Mouse (Mus musculus): ENCODE measurements at regions not wholly inside any gene's neighbourhood (a gene's known extent, or its start where the extent isn't known, plus 50 kb on each side); places are given as distances from the start of the nearest gene placed in this dataset.
A peak's percentile ranks its signal among the peaks of the same experiment; 100 is the strongest.

GRCm38 (mm10) chr11:56195316-56195715, 154.5 kb upstream of the Nmur2 start:
- H3K9ac ChIP-seq, result no peak overlapping the region
- no peak for ATAC-seq (ENCODE audit: low FRiP score)
- H3K27ac ChIP-seq, result no peak overlapping the region
- H3K9me3 ChIP-seq, result no peaks in the 10 kb centered on the region
- H3K4me3 ChIP-seq (replicated peaks), result no peak overlapping the region
- H3K4me1 ChIP-seq, result no peaks in the 10 kb centered on the region
- H3K4me2 ChIP-seq, result no peak overlapping the region
- WGBS, result 80% methylated on average over 3 of the region's 3 CpGs
- no peaks in the 10 kb centered on the region for H3K27me3 ChIP-seq
- no peaks in the 10 kb centered on the region for H3K36me3 ChIP-seq (replicated peaks)

- ATAC-seq (ENCODE audit: low FRiP score), result no peak
- H3K27ac ChIP-seq, result no peak overlapping the region
Measured at GRCm38 (mm10) chr11:56193426-56193825, 152.6 kb upstream of the Nmur2 start.

GRCm38 (mm10) chr11:56173895-56174294, 133.1 kb upstream of the Nmur2 start:
- no peaks in the 10 kb centered on the region for H3K27me3 ChIP-seq
- 85% methylated on average over 1 of the region's 1 CpGs for WGBS
- no peaks in the 10 kb centered on the region for H3K36me3 ChIP-seq (replicated peaks)
- H3K9me3 ChIP-seq, result no peaks in the 10 kb centered on the region
- H3K4me1 ChIP-seq, result no peaks in the 10 kb centered on the region
- no peak for ATAC-seq (ENCODE audit: low FRiP score)
- H3K27ac ChIP-seq, result no peak overlapping the region
- H3K4me3 ChIP-seq (replicated peaks), result no peak overlapping the region
- H3K4me2 ChIP-seq, result no peak overlapping the region
- no peak overlapping the region for H3K9ac ChIP-seq

More at GRCm38 (mm10) chr11:56193426-56193825, 152.6 kb upstream of the Nmur2 start:
- no peak overlapping the region for H3K4me2 ChIP-seq
- no peaks in the 10 kb centered on the region for H3K9me3 ChIP-seq
- no peaks in the 10 kb centered on the region for H3K36me3 ChIP-seq (replicated peaks)
- 64% methylated on average over 2 of the region's 2 CpGs for WGBS
- H3K4me3 ChIP-seq (replicated peaks), result no peak overlapping the region
- no peak overlapping the region for H3K9ac ChIP-seq
- H3K27me3 ChIP-seq, result no peaks in the 10 kb centered on the region
- no peaks in the 10 kb centered on the region for H3K4me1 ChIP-seq

GRCm38 (mm10) chr11:56173246-56173645, 132.4 kb upstream of the Nmur2 start:
- Histone ChIP-seq H3K9ac (no peak overlapping the region), H3K27me3 (no peaks in the 10 kb centered on the region), H3K36me3 (replicated peaks) (no peaks in the 10 kb centered on the region), H3K4me2 (no peak overlapping the region), H3K27ac (no peak overlapping the region), H3K4me3 (replicated peaks) (no peak overlapping the region), H3K9me3 (no peaks in the 10 kb centered on the region), H3K4me1 (no peaks in the 10 kb centered on the region)
- 90% methylated on average over 3 of the region's 3 CpGs for WGBS
- no peak for ATAC-seq (ENCODE audit: low FRiP score)

GRCm38 (mm10) chr11:56169576-56169975, 128.8 kb upstream of the Nmur2 start:
- H3K9ac ChIP-seq, result no peak overlapping the region
- no peaks in the 10 kb centered on the region for H3K36me3 ChIP-seq (replicated peaks)
- H3K4me2 ChIP-seq, result no peak overlapping the region
- H3K27me3 ChIP-seq, result no peaks in the 10 kb centered on the region
- H3K9me3 ChIP-seq, result no peaks in the 10 kb centered on the region
- no peaks in the 10 kb centered on the region for H3K4me1 ChIP-seq
- H3K27ac ChIP-seq, result no peak overlapping the region
- 71% methylated on average over 9 of the region's 9 CpGs for WGBS
- ATAC-seq (ENCODE audit: low FRiP score), result no peak
- no peak overlapping the region for H3K4me3 ChIP-seq (replicated peaks)

GRCm38 (mm10) chr11:56166849-56167248, 126.0 kb upstream of the Nmur2 start:
- WGBS, result 32% methylated on average over 2 of the region's 2 CpGs

GRCm38 (mm10) chr11:56165759-56166158, 124.9 kb upstream of the Nmur2 start:
- ATAC-seq (ENCODE audit: low FRiP score), result no peak
- 95% methylated on average over 5 of the region's 5 CpGs for WGBS
- Histone ChIP-seq H3K9ac (no peak overlapping the region), H3K27ac (no peak overlapping the region), H3K4me2 (no peak overlapping the region), H3K9me3 (no peaks in the 10 kb centered on the region), H3K4me1 (no peaks in the 10 kb centered on the region), H3K27me3 (no peaks in the 10 kb centered on the region), H3K4me3 (replicated peaks) (no peak overlapping the region), H3K36me3 (replicated peaks) (no peaks in the 10 kb centered on the region)

More at GRCm38 (mm10) chr11:56166849-56167248, 126.0 kb upstream of the Nmur2 start:
- Histone ChIP-seq H3K4me3 (replicated peaks) (no peak overlapping the region), H3K9ac (no peak overlapping the region), H3K27me3 (no peaks in the 10 kb centered on the region), H3K4me1 (no peaks in the 10 kb centered on the region), H3K9me3 (no peaks in the 10 kb centered on the region), H3K27ac (no peak overlapping the region), H3K36me3 (replicated peaks) (no peaks in the 10 kb centered on the region), H3K4me2 (no peak overlapping the region)
- no peak for ATAC-seq (ENCODE audit: low FRiP score)

- no peak overlapping the region for H3K9ac ChIP-seq
- H3K27me3 ChIP-seq, result no peaks in the 10 kb centered on the region
- H3K4me1 ChIP-seq, result peaks cover 3% of the 10 kb centered on the region; the same call in 1 of the 2 replicates
- 46% methylated on average over 2 of the region's 2 CpGs for WGBS
- H3K9me3 ChIP-seq, result no peaks in the 10 kb centered on the region
- no peak overlapping the region for H3K4me2 ChIP-seq
- no peaks in the 10 kb centered on the region for H3K36me3 ChIP-seq (replicated peaks)
- H3K27ac ChIP-seq, result no peak overlapping the region
- no peak overlapping the region for H3K4me3 ChIP-seq (replicated peaks)
- no peak for ATAC-seq (ENCODE audit: low FRiP score)
Measured at GRCm38 (mm10) chr11:56160286-56160685, 119.5 kb upstream of the Nmur2 start.

- 45% methylated on average over 10 of the region's 10 CpGs for WGBS
- Histone ChIP-seq H3K9me3 (no peaks in the 10 kb centered on the region), H3K36me3 (replicated peaks) (no peaks in the 10 kb centered on the region), H3K4me3 (replicated peaks) (no peak overlapping the region), H3K4me2 (no peak overlapping the region), H3K9ac (no peak overlapping the region), H3K4me1 (peaks cover 3% of the 10 kb centered on the region; the same call in 1 of the 2 replicates), H3K27me3 (no peaks in the 10 kb centered on the region), H3K27ac (no peak overlapping the region; the same call in 1 of the 2 replicates)
- ATAC-seq (ENCODE audit: low FRiP score), result peak; percentile 46; the same call in 1 of the 2 replicates
Measured at GRCm38 (mm10) chr11:56159412-56160074, 118.7 kb upstream of the Nmur2 start.

- Histone ChIP-seq H3K4me2 (peak overlapping the region; percentile 24), H3K4me3 (replicated peaks) (no peak overlapping the region), H3K27me3 (peaks cover 42% of the 10 kb centered on the region)
Measured at GRCm38 (mm10) chr11:56150825-56151342, 110.1 kb upstream of the Nmur2 start.

GRCm38 (mm10) chr11:56149752-56150151, 108.9 kb upstream of the Nmur2 start:
- 3% methylated on average over 1 of the region's 1 CpGs for WGBS
- H3K27me3 ChIP-seq, result peaks cover 42% of the 10 kb centered on the region

More at GRCm38 (mm10) chr11:56150825-56151342, 110.1 kb upstream of the Nmur2 start:
- WGBS, result 5% methylated on average over 13 of the region's 13 CpGs
- no peak for ATAC-seq (ENCODE audit: low FRiP score)
- Histone ChIP-seq H3K27ac (no peak overlapping the region), H3K9ac (no peak overlapping the region), H3K4me1 (peaks cover 7% of the 10 kb centered on the region), H3K36me3 (replicated peaks) (no peaks in the 10 kb centered on the region), H3K9me3 (no peaks in the 10 kb centered on the region)

GRCm38 (mm10) chr11:56148956-56149355, 108.1 kb upstream of the Nmur2 start:
- peaks cover 42% of the 10 kb centered on the region for H3K27me3 ChIP-seq
- no peak for ATAC-seq (ENCODE audit: low FRiP score)
- H3K9me3 ChIP-seq, result no peaks in the 10 kb centered on the region
- no peaks in the 10 kb centered on the region for H3K36me3 ChIP-seq (replicated peaks)
- no peak overlapping the region for H3K27ac ChIP-seq
- H3K4me2 ChIP-seq, result no peak overlapping the region
- H3K9ac ChIP-seq, result no peak overlapping the region
- H3K4me1 ChIP-seq, result peaks cover 7% of the 10 kb centered on the region
- H3K4me3 ChIP-seq (replicated peaks), result no peak overlapping the region
- WGBS, result 85% methylated on average over 1 of the region's 1 CpGs

More at GRCm38 (mm10) chr11:56149752-56150151, 108.9 kb upstream of the Nmur2 start:
- Histone ChIP-seq H3K4me1 (peaks cover 7% of the 10 kb centered on the region), H3K27ac (no peak overlapping the region), H3K4me3 (replicated peaks) (no peak overlapping the region), H3K4me2 (no peak overlapping the region), H3K9ac (no peak overlapping the region), H3K36me3 (replicated peaks) (no peaks in the 10 kb centered on the region), H3K9me3 (no peaks in the 10 kb centered on the region)
- ATAC-seq (ENCODE audit: low FRiP score), result no peak

GRCm38 (mm10) chr11:56146708-56147107, 105.9 kb upstream of the Nmur2 start:
- Histone ChIP-seq H3K27me3 (peaks cover 25% of the 10 kb centered on the region), H3K9ac (no peak overlapping the region), H3K4me3 (replicated peaks) (no peak overlapping the region), H3K27ac (no peak overlapping the region), H3K9me3 (no peaks in the 10 kb centered on the region), H3K4me2 (no peak overlapping the region), H3K36me3 (replicated peaks) (no peaks in the 10 kb centered on the region), H3K4me1 (peaks cover 7% of the 10 kb centered on the region)
- WGBS, result 84% methylated on average over 5 of the region's 5 CpGs
- no peak for ATAC-seq (ENCODE audit: low FRiP score)

All from forebrain, embryonic 12.5 days (tissue).